Mouse (Mus musculus): Measurements from ENCODE around the gene Slc22a21. TPM values are rescaled to one million over a fixed set of nuclear protein-coding genes. Genes with fewer than 3 reads are reported as not detected.

Slc22a21 gene
- polyA plus RNA-seq, 1 experiment from 2014 or later = 4.7 TPM

Other genes with a start within 250 kb of the Slc22a21 start
- 3.9 and 23.3 TPM in 2 replicates for gene Irf1, start 210.3 kb downstream of the Slc22a21 start, polyA plus RNA-seq (2015; fragmentation: Nextera tagmentation; extraction: Ambion mirVana)
- 0.34 TPM in 1 of 2 replicates, not detected in the other for gene Gm17334, start 207.1 kb downstream of the Slc22a21 start, polyA plus RNA-seq (2015; fragmentation: Nextera tagmentation; extraction: Ambion mirVana)
- gene Gm12216, start 121.1 kb downstream of the Slc22a21 start, polyA plus RNA-seq (2015; fragmentation: Nextera tagmentation; extraction: Ambion mirVana) = 0.79 and 2.8 TPM in 2 replicates
- 8.6 and 10.6 TPM in 2 replicates for gene Slc22a5, start 88.7 kb downstream of the Slc22a21 start, polyA plus RNA-seq (2015; fragmentation: Nextera tagmentation; extraction: Ambion mirVana)
- gene Slc22a4, start 47.8 kb upstream of the Slc22a21 start, polyA plus RNA-seq (2015; fragmentation: Nextera tagmentation; extraction: Ambion mirVana) = 5.9 TPM in 2 replicates
- 34.4 and 45.7 TPM in 2 replicates for gene Pdlim4, start 88.7 kb upstream of the Slc22a21 start, polyA plus RNA-seq (2015; fragmentation: Nextera tagmentation; extraction: Ambion mirVana)
- 16.7 and 18.5 TPM in 2 replicates for gene P4ha2, start 119.8 kb upstream of the Slc22a21 start, polyA plus RNA-seq (2015; fragmentation: Nextera tagmentation; extraction: Ambion mirVana)